Mouse (Mus musculus) retina, adult 2 months (tissue): ENCODE results near the gene Gbf1.
"Not testable (repeated sequence)": the region's sequence is repeated elsewhere in the genome, so short reads cannot be mapped to it uniquely, and the experiment has no call there.

ENCODE experiments used
- DNase-seq: peaks from one replicate; pipeline ENCODE4 v3.0.0-alpha.2; 2012; ENCODE audit warnings: low read depth, low spot score

Gbf1 gene

DNA sequence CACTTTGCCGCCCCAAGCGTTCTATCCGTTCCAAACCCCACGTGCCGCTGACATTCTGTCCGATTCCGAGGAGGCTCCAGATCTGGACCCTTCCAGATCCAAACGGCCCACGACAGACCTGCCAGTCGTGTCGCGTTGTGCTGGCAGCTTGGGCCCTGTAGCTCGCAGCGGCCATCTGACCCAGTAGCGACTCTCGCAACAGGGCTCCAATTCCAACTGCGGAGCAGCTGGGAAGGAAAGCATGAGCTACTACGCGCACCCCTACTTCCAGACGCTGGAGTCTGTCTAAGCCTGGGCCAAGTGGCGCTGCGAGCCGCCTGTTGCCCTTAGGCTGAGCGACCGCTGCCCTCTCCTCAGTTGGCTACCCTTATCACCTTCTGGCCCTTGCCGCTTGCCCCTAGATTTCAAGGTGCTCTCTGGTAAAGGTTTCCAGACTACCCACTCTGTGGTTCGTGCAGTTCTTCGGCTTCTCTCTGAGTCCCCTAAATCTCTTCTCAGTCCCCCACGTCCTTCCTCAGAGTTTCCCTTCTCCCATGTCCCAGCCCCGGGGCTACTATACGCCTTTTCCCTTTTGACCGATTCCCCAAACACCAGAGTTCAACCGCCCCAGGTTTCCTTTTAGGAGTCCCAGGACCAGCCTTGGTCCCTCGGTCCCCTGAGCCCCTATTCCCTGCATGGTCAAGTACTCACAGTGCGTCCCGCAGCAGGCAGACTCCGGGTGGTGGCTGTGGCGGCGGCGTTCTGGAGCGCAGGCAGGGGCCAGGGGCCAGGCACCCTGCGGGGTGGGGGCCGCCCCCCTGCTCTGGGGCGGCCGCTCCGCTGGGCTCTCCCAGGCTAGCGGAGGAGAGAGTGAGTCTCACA, 4.6 kb upstream of the Gbf1 start, which contains the start of gene Pitx3:
TSS of gene Pitx3 (minus strand) at position 816 of the 861 bp plus-strand sequence.
- DNase-seq: no peak

- DNase-seq: no peak
These were observed 3.9 kb upstream of the Gbf1 start for GRCm38 (mm10) chr19:46148372-46148760.

DNA sequence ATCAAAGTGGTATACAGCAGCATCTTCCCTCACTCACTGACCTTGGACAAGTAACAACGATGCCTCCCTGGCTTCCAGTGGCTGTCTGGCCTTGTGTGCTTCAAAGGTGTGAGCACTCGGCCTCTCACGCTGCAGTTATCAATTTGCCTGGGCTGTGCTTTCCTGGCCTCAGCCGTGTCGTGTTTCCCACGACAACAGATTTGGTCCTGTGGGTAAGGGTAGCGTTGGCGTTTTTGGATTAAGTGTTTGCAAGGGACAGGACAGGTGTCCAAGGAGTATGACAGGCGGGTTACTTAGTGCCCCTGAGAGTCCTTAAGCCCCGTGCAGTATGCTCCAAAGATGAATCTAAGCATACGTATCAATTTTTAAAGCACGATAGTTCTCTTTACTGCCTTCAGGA, 3.2 kb upstream of the Gbf1 start:
- no peak for DNase-seq

GRCm38 (mm10) chr19:46165950-46166349, 13.6 kb downstream of the Gbf1 start:
- no peak for DNase-seq

GRCm38 (mm10) chr19:46167169-46167568, 14.9 kb downstream of the Gbf1 start:
- DNase-seq: not testable (repeated sequence)

DNA sequence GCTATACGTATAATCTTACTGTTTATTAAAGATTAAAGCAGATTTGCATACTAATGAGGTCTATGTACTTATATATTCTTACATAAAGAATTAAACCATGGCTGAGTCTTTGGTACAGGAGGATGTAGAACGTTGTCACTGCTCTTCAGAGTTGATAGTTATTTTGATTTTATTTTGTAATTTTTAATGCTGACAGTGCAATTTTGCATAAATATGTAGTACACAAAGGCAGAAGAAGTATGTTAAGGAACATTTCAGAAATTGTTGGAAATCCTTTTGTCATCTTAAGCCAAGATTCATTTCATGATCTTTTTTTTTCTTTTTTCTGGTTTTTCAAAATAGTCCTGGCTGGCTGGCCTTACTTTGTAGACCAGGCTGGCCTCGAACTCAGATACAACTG, 17.1 kb downstream of the Gbf1 start:
- DNase-seq: no peak

- DNase-seq: no peak
These were observed 17.6 kb downstream of the Gbf1 start for GRCm38 (mm10) chr19:46169913-46170312.

- DNase-seq: no peak
These were observed 20.2 kb downstream of the Gbf1 start for GRCm38 (mm10) chr19:46172541-46172940.

DNA sequence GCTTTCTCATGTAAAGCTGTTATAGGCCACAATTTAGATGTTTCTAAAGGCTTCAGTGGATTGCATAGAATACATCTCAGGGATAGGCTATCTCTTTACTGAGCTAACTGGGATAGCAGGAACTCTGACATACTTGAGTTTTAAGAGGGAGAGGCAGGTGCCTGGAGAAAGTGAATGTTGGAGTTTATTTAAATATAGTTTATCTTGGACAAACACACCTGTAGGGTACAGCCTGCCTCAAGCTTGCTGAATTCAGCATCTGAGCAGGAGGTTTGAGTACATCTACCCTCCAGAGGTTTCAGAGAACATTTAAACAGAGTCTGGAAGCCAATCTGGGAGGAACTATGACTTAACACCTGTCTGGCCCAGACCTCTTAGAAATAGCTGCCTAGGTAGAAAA, 22.9 kb downstream of the Gbf1 start:
- DNase-seq: no peak

DNA sequence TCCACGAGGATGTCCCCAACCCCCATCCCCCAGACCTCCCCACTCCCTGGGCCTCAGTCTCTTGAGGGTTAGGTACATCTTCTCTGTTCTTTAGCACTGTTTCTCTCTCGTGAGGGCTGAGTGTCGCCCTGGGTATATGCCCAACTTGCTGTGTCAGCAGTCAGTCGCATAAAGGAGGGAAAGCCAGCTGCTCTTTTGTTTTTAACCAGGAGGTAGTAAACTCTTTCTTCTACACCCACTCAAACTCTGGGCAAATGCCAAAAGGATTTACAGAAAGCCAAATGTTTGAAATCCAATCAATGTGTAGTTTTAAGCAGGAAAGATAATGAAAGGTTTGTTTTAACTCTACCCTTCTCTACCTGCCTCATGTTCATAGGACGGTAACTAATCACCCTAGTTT, 24.7 kb downstream of the Gbf1 start:
- DNase-seq: no peak

- DNase-seq: no peak
These were observed 28.0 kb downstream of the Gbf1 start for GRCm38 (mm10) chr19:46180274-46180673.

DNA sequence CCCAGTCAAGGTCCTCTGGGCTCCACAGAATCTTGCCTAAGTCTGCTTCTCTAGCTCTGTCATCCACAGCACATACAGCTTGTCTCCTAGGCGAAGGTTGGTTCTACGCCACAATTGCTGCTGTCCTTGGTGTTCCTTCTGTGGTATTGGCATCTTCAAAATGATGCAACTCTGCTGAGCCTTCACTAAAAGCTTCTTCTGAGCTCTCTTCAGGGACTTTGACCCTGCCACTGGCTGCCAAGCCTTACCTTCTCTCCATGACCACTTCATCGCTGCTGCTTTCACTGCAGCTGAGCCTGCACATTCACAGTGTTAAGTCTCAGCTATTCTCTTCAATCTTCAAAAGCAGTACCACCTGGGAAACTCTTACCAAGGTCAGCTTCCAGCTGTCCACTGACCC, 29.9 kb downstream of the Gbf1 start:
- DNase-seq: no peak

GRCm38 (mm10) chr19:46186611-46187010, 34.3 kb downstream of the Gbf1 start:
- no peak for DNase-seq

GRCm38 (mm10) chr19:46187203-46187602, 34.9 kb downstream of the Gbf1 start:
- DNase-seq: no peak

DNA sequence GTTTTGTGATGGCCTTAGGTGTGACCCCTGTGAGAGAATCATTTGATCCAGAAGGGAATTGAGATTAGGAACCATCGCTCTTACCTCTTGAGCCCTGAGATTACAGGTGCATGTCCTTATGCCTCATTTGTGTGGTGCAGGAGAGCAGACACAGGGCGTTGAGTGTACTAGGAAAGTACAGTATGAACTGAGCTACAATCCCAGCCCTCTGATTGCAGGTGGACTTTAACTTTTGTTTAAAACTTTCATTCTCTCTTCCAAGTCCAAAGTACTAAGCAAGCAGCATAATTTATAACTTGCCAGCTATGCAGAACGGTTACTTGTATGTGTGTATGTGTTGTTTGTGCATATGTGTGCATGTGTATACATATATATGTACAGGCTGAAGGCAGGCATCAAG, 46.0 kb downstream of the Gbf1 start:
- no peak for DNase-seq

- DNase-seq: no peak
These were observed 46.6 kb downstream of the Gbf1 start for GRCm38 (mm10) chr19:46198891-46199290.

DNA sequence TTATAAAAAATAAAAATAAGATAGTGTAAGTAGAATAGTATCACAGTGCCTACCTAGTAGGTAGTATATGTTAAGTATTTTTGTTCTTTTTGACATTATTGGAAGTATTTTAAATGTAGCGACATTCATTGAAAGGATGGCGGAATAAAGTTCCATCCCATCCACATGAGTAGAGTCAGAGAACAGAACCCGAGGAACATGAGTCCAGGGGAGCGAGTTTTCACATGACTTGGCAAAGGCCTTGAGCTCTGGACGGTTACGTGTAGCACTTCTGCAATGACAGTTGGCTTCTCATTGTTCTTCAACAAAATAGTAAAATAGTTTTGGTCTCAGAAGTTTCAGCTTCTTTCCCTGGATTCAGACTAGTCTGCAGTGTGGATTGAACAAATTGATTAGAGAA, 51.9 kb downstream of the Gbf1 start:
- DNase-seq: no peak

GRCm38 (mm10) chr19:46205680-46206079, 53.4 kb downstream of the Gbf1 start:
- no peak for DNase-seq

- no peak for DNase-seq
These were observed 58.6 kb downstream of the Gbf1 start for GRCm38 (mm10) chr19:46210951-46211350.

DNA sequence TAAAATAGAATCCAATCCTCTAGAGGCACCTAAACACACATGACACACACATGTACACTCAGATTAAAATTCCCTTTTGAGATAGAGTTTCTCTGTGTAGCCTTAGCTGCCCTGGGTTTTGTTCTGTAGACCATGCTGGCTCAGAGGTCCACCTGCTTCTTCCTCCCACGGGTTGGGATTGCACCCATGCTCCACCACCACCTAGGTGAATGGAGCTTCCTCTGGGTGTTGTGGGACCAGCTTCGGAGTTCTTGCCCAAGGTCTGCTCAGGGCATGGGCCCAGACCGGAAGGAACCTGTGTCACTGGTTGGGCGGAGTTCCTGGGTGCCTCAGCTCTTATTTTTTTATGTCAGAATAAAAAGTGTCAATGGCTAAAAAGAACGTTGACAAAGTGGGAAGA, 62.2 kb downstream of the Gbf1 start:
- DNase-seq: no peak

GRCm38 (mm10) chr19:46215401-46215800, 63.1 kb downstream of the Gbf1 start:
- no peak for DNase-seq

GRCm38 (mm10) chr19:46216716-46217115, 64.4 kb downstream of the Gbf1 start:
- no peak for DNase-seq

DNA sequence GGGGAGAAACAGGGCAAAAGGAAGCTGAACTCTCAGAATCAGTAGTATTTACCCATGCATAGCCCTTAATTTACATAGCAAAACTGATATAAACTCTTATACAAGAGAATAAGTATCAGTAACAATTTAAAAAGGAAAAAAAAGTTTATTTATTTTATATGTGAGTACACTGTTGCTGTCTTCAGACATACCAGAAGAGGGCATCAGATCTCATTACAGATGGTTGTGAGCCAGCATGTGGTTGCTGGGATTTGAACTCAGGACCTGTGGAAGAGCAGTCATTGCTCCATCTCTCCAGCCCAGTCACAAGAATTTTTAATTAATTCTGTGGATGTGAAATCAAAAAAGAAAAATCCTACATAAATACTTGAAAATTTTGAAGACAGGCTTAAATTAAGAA, 65.0 kb downstream of the Gbf1 start:
- DNase-seq: not testable (repeated sequence)

- DNase-seq: no peak
These were observed 67.8 kb downstream of the Gbf1 start for GRCm38 (mm10) chr19:46220116-46220515.
